Mouse (Mus musculus): ENCODE measurements around the gene 9930022D16Rik. TPM values are rescaled to one million over a fixed set of nuclear protein-coding genes. Genes with fewer than 3 reads are reported as not detected.

The 9930022D16Rik gene
- polyA plus RNA-seq, 1 experiment = not detected

- Histone ChIP-seq H3K27ac (ENCODE audit: insufficient read depth, low read length) (no peak overlapping the region), H3K4me3 (ENCODE audit: extremely low read depth, insufficient read depth, insufficient read length) (no peak overlapping the region), H3K36me3 (ENCODE audit: control insufficient read depth, insufficient read depth, low read length) (peaks cover 6% of the 10 kb centered on the region; the same call in 1 of the 2 replicates), H3K27me3 (ENCODE audit: control insufficient read depth, insufficient read depth, low read length) (no peaks in the 10 kb centered on the region), H3K4me1 (ENCODE audit: control insufficient read depth, insufficient read depth, insufficient read length) (no peaks in the 10 kb centered on the region; the same call in 1 of the 2 replicates)
- no peak for DNase-seq (ENCODE audit: low read depth in 1 of 2, low spot score in 2 of 2)
- TF ChIP-seq POLR2A (IDR thresholded peaks at IDR 0.05; ENCODE audit: low read depth, low read length) (no peak), CTCF (IDR thresholded peaks at IDR 0.05; ENCODE audit: extremely low read depth, insufficient read depth, insufficient read length, insufficient replicate concordance) (no peak)
- 95% methylated on average over 7 of the region's 7 CpGs for WGBS
Observed at GRCm38 (mm10) chr11:109391200-109391599, 22.5 kb upstream of the 9930022D16Rik start.

DNA sequence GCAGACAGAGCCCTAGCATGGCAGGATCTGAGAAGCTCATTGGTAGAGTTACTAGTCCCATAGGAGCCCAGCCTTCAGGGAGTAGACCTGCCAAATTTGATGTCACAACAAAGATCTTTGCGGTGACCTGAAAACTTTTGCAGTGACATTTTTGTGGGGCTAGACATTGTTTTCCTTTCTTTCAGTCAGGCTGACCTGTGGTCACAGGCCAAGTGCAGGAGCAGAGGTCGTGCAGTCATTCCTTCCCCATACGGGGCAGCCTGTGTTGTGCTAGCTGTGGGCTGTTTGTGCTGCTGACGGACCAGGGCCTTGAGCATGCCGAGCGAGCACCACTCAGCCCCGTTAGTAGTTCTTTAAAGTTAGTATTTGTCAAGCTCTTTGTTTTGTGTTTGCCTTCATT lies 22.0 kb upstream of the 9930022D16Rik start:
- Histone ChIP-seq H3K27ac (ENCODE audit: insufficient read depth, low read length) (no peak overlapping the region), H3K4me3 (ENCODE audit: extremely low read depth, insufficient read depth, insufficient read length) (no peak overlapping the region), H3K36me3 (ENCODE audit: control insufficient read depth, insufficient read depth, low read length) (peaks cover 10% of the 10 kb centered on the region; the same call in 1 of the 2 replicates), H3K27me3 (ENCODE audit: control insufficient read depth, insufficient read depth, low read length) (no peaks in the 10 kb centered on the region), H3K4me1 (ENCODE audit: control insufficient read depth, insufficient read depth, insufficient read length) (no peaks in the 10 kb centered on the region; the same call in 1 of the 2 replicates)
- TF ChIP-seq POLR2A (IDR thresholded peaks at IDR 0.05; ENCODE audit: low read depth, low read length) (no peak), CTCF (IDR thresholded peaks at IDR 0.05; ENCODE audit: extremely low read depth, insufficient read depth, insufficient read length, insufficient replicate concordance) (no peak)
- DNase-seq (ENCODE audit: low read depth in 1 of 2, low spot score in 2 of 2) = no peak
- WGBS = 85% methylated on average over 7 of the region's 7 CpGs

DNA sequence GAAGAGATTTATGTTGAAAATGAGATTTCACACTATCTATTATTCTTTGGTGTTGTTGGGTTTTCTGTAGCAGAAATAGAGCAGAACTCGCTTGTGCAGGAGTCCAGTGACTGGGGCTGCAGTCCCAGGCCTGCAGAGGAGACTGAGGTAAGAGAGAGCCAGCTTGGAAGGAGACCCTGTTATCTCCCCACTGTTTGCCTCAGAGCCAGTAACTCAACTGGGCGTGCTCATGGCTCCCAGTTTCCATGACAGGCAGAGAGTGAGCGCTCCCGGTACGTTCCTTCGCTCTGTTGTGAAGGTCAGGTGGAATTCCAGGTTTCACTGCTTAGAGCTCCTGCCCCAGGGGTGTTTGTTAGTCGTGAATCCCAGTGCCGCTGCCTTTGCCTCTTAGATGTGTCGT lies 21.1 kb upstream of the 9930022D16Rik start:
- TF ChIP-seq CTCF (IDR thresholded peaks at IDR 0.05; ENCODE audit: extremely low read depth, insufficient read depth, insufficient read length, insufficient replicate concordance) (no peak), POLR2A (IDR thresholded peaks at IDR 0.05; ENCODE audit: low read depth, low read length) (no peak)
- DNase-seq (ENCODE audit: low read depth in 1 of 2, low spot score in 2 of 2) = no peak
- H3K4me1 ChIP-seq (ENCODE audit: control insufficient read depth, insufficient read depth, insufficient read length) = no peaks in the 10 kb centered on the region
- peaks cover 14% of the 10 kb centered on the region; the same call in 1 of the 2 replicates for H3K36me3 ChIP-seq (ENCODE audit: control insufficient read depth, insufficient read depth, low read length)
- no peak overlapping the region for H3K27ac ChIP-seq (ENCODE audit: insufficient read depth, low read length)
- WGBS = 96% methylated on average over 9 of the region's 9 CpGs
- no peak overlapping the region for H3K4me3 ChIP-seq (ENCODE audit: extremely low read depth, insufficient read depth, insufficient read length)
- H3K27me3 ChIP-seq (ENCODE audit: control insufficient read depth, insufficient read depth, low read length) = no peaks in the 10 kb centered on the region

DNA sequence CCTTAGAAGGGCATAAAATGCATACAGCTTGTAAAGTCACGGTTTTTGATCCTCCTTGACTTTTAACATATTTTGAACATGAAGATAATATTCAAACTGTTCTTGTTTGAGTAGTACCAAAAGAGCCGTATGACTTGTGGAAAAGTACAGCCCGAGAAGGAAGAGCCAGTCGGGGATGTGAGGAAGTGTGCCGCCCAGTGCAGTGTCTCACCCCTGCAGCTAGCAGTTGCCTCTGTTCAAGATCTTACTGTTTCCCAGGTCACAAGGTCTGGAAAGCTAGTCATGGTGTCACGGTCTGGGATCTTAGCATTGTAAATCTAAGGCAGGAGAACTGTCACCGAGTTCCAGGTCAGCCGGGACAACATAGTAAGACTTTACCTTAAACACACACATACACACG lies 19.0 kb upstream of the 9930022D16Rik start:
- no peak for DNase-seq (ENCODE audit: low read depth in 1 of 2, low spot score in 2 of 2)
- TF ChIP-seq POLR2A (IDR thresholded peaks at IDR 0.05; ENCODE audit: low read depth, low read length) (no peak), CTCF (IDR thresholded peaks at IDR 0.05; ENCODE audit: extremely low read depth, insufficient read depth, insufficient read length, insufficient replicate concordance) (no peak)
- no peak overlapping the region for H3K4me3 ChIP-seq (ENCODE audit: extremely low read depth, insufficient read depth, insufficient read length)
- H3K4me1 ChIP-seq (ENCODE audit: control insufficient read depth, insufficient read depth, insufficient read length) = no peaks in the 10 kb centered on the region
- peaks cover 23% of the 10 kb centered on the region for H3K36me3 ChIP-seq (ENCODE audit: control insufficient read depth, insufficient read depth, low read length)
- 88% methylated on average over 9 of the region's 9 CpGs for WGBS
- no peak overlapping the region for H3K27ac ChIP-seq (ENCODE audit: insufficient read depth, low read length)
- no peaks in the 10 kb centered on the region for H3K27me3 ChIP-seq (ENCODE audit: control insufficient read depth, insufficient read depth, low read length)

- no peaks in the 10 kb centered on the region for H3K4me1 ChIP-seq (ENCODE audit: control insufficient read depth, insufficient read depth, insufficient read length)
- H3K27me3 ChIP-seq (ENCODE audit: control insufficient read depth, insufficient read depth, low read length) = no peaks in the 10 kb centered on the region
- H3K27ac ChIP-seq (ENCODE audit: insufficient read depth, low read length) = no peak overlapping the region
- WGBS = 91% methylated on average over 9 of the region's 9 CpGs
- no peak overlapping the region for H3K4me3 ChIP-seq (ENCODE audit: extremely low read depth, insufficient read depth, insufficient read length)
- peaks cover 23% of the 10 kb centered on the region for H3K36me3 ChIP-seq (ENCODE audit: control insufficient read depth, insufficient read depth, low read length)
- no peak for DNase-seq (ENCODE audit: low read depth in 1 of 2, low spot score in 2 of 2)
- TF ChIP-seq POLR2A (IDR thresholded peaks at IDR 0.05; ENCODE audit: low read depth, low read length) (no peak), CTCF (IDR thresholded peaks at IDR 0.05; ENCODE audit: extremely low read depth, insufficient read depth, insufficient read length, insufficient replicate concordance) (no peak)
Observed at GRCm38 (mm10) chr11:109395291-109395690, 18.4 kb upstream of the 9930022D16Rik start.

DNA sequence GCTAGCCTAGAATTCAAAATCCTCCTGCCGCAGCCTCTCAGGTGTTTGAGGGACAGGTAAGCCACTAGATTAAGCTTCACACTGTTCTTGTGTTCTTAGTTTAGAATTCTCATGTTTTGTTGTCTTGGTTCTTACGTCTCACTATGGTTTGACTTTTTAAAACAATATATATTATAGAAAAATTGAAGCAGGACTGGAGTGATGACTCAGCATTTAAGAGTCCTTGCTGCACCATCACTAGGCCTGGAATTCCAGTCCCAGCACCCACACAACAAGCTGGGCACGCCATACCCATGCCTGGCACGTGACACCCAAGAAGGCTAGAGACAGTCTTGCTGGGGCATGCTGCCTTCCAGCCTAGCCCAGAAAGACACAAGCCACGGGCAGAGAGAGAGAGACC lies 7.3 kb upstream of the 9930022D16Rik start:
- Histone ChIP-seq H3K4me1 (ENCODE audit: control insufficient read depth, insufficient read depth, insufficient read length) (no peaks in the 10 kb centered on the region), H3K27ac (ENCODE audit: insufficient read depth, low read length) (no peak overlapping the region), H3K27me3 (ENCODE audit: control insufficient read depth, insufficient read depth, low read length) (no peaks in the 10 kb centered on the region), H3K36me3 (ENCODE audit: control insufficient read depth, insufficient read depth, low read length) (no peaks in the 10 kb centered on the region), H3K4me3 (ENCODE audit: extremely low read depth, insufficient read depth, insufficient read length) (no peak overlapping the region)
- no peak for DNase-seq (ENCODE audit: low read depth in 1 of 2, low spot score in 2 of 2)
- 92% methylated on average over 5 of the region's 5 CpGs for WGBS
- no peak for TF ChIP-seq CTCF (IDR thresholded peaks at IDR 0.05; ENCODE audit: extremely low read depth, insufficient read depth, insufficient read length, insufficient replicate concordance)
- TF ChIP-seq POLR2A (IDR thresholded peaks at IDR 0.05; ENCODE audit: low read depth, low read length) = no peak

GRCm38 (mm10) chr11:109410197-109410980 lies 3.3 kb upstream of the 9930022D16Rik start:
- Histone ChIP-seq H3K36me3 (ENCODE audit: control insufficient read depth, insufficient read depth, low read length) (no peaks in the 10 kb centered on the region), H3K27ac (ENCODE audit: insufficient read depth, low read length) (no peak overlapping the region), H3K27me3 (ENCODE audit: control insufficient read depth, insufficient read depth, low read length) (no peaks in the 10 kb centered on the region), H3K4me1 (ENCODE audit: control insufficient read depth, insufficient read depth, insufficient read length) (no peaks in the 10 kb centered on the region), H3K4me3 (ENCODE audit: extremely low read depth, insufficient read depth, insufficient read length) (no peak overlapping the region)
- TF ChIP-seq POLR2A (IDR thresholded peaks at IDR 0.05; ENCODE audit: low read depth, low read length) = no peak
- TF ChIP-seq CTCF (IDR thresholded peaks at IDR 0.05; ENCODE audit: extremely low read depth, insufficient read depth, insufficient read length, insufficient replicate concordance) = no peak
- 85% methylated on average over 15 of the region's 15 CpGs for WGBS
- DNase-seq (ENCODE audit: low read depth in 1 of 2, low spot score in 2 of 2) = no peak

Data from spleen, adult 2 months (tissue).